Mouse (Mus musculus) adrenal gland, adult (tissue): ENCODE results near the gene Jpt2.

ENCODE experiments used
- DNase-seq, 2 experiments: peaks; one replicate each; pipeline ENCODE4 v3.0.0; 2022 to 2023; ENCODE audit warnings: low spot score in 1 of 2; ENCODE audit not compliant: inconsistent age in 2 of 2

Gene Jpt2

GRCm38 (mm10) chr17:24913984-24914383 lies 46.5 kb downstream of the Jpt2 start:
- no peak for DNase-seq

- DNase-seq = peak; percentile 90 to 95
Observed at GRCm38 (mm10) chr17:24907591-24907990, 52.9 kb downstream of the Jpt2 start.

GRCm38 (mm10) chr17:24903767-24904166 lies 56.7 kb downstream of the Jpt2 start:
- no peak for DNase-seq

GRCm38 (mm10) chr17:24902671-24903474 lies 57.6 kb downstream of the Jpt2 start:
- peak; percentile 54 to 82 for DNase-seq

GRCm38 (mm10) chr17:24902124-24902523 lies 58.4 kb downstream of the Jpt2 start:
- no peak for DNase-seq

GRCm38 (mm10) chr17:24900014-24900413 lies 60.5 kb downstream of the Jpt2 start:
- DNase-seq = no peak

- DNase-seq = no peak
Observed at GRCm38 (mm10) chr17:24899153-24899552, 61.3 kb downstream of the Jpt2 start.

GRCm38 (mm10) chr17:24898041-24898854 lies 62.2 kb downstream of the Jpt2 start:
- peak in 1 of 2 experiments; percentile 54 for DNase-seq

GRCm38 (mm10) chr17:24897600-24897999 lies 62.9 kb downstream of the Jpt2 start:
- peak; percentile 58 to 86 for DNase-seq

- no peak for DNase-seq
Observed at GRCm38 (mm10) chr17:24896993-24897269, 63.6 kb downstream of the Jpt2 start.

GRCm38 (mm10) chr17:24896241-24896992 lies 64.1 kb downstream of the Jpt2 start, which contains the start of gene Nme3:
Gene Nme3, plus strand, starts transcription at chr17:24896500.
- peak; percentile 87 to 96 for DNase-seq

- peak in 1 of 2 experiments; percentile 80 for DNase-seq
Observed at GRCm38 (mm10) chr17:24895571-24896240, 64.8 kb downstream of the Jpt2 start.

GRCm38 (mm10) chr17:24894995-24895547 lies 65.4 kb downstream of the Jpt2 start, which contains the start of the genes Eme2 and Mrps34:
Gene Eme2, minus strand, starts transcription at chr17:24895087.
Gene Mrps34, plus strand, starts transcription at chr17:24895116.
- DNase-seq = peak; percentile 88 to 96

GRCm38 (mm10) chr17:24894061-24894994 lies 66.2 kb downstream of the Jpt2 start:
- peak in 1 of 2 experiments; percentile 13 for DNase-seq

- peak in 1 of 2 experiments; percentile 16 for DNase-seq
Observed at GRCm38 (mm10) chr17:24893276-24893675, 67.2 kb downstream of the Jpt2 start.

GRCm38 (mm10) chr17:24892785-24893184 lies 67.7 kb downstream of the Jpt2 start:
- peak; percentile 20 to 32 for DNase-seq

- peak; percentile 39 to 70 for DNase-seq
Observed at GRCm38 (mm10) chr17:24891321-24891720, 69.2 kb downstream of the Jpt2 start.

- peak in 1 of 2 experiments; percentile 51 for DNase-seq
Observed at GRCm38 (mm10) chr17:24890151-24891092, 70.1 kb downstream of the Jpt2 start.
